Mouse (Mus musculus) thymus, adult 2 months (tissue): ENCODE results near the gene Atrn.

ENCODE experiments used
- CTCF ChIP-seq: fragments of 200-500 bp; IDR thresholded peaks from 2 replicates; pipeline ENCODE4 v1.5.1; 2012; ENCODE audit warnings: mild to moderate bottlenecking, control low read depth, low read length, moderate library complexity, borderline replicate concordance; ENCODE audit not compliant: control insufficient read depth, poor library complexity, insufficient read depth; ENCODE audit errors: extremely low read depth
- POLR2A ChIP-seq: fragments of 200-500 bp; IDR thresholded peaks from 2 replicates; pipeline ENCODE4 v1.6.1; 2012; ENCODE audit warnings: mild to moderate bottlenecking, low read length, control low read depth, moderate library complexity; ENCODE audit not compliant: control insufficient read depth, poor library complexity, insufficient read depth; ENCODE audit errors: extremely low read depth

DNA sequence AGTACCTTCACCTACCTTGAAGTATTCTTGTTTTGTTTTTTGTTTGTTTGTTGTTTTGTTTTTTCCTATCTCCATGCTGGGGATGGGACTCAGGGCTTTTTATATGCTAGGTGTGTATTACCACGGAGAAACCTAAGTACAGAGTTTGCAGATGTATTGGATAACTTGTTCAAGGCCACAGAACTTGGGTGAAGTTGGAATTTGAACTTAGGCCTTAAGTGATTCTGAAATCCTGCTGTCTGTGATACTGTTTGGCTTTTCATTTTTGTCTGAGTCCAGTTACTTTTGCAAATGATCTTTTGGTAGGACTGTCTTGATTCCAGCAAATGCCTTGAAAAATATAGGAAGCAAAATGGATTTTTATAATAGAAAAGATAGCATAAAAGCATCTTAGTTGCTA lies 5.4 kb downstream of the Atrn start:
- TF ChIP-seq CTCF = no peak
- no peak for TF ChIP-seq POLR2A
